ENCODE assay signal across 8 mouse cellular contexts in the genomic region with DNA sequence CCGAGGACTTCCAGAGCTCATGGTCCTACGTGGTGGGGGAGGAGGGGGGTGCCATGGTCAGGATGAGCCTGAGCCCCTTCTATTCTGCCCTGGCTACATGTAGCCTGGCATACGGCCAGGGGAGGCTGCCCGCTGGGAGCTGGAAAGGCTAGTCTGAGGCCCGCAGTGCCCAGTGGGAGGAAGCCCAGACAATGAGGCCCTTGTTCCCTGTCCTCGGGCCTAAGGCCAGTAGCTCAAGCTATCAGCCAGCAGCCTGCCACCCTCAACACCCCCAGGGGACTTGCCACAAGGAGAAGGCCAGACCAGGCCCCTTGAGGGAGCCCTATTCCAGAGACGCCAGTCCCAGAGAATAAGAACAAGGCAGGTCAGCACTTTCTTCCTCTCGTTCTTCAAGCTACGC. TPM values are rescaled to one million over a fixed set of nuclear protein-coding genes. Genes with fewer than 3 reads are reported as not detected.
DNase-seq lines count a peak whose midpoint lies in the region; ATAC-seq and TF ChIP-seq lines count a peak whose summit lies in the region.

No protein-coding gene starts in this region.

- 44% methylated on average over 9 of the region's 9 CpGs for WGBS in lung, embryonic 14.5 days
- WGBS in hindbrain, embryonic 13.5 days, result 26% methylated on average over 9 of the region's 9 CpGs
- WGBS in limb, embryonic 14.5 days, result 44% methylated on average over 9 of the region's 9 CpGs
- 57% methylated on average over 9 of the region's 9 CpGs for WGBS in stomach, postnatal 0 days

- no peak for TF ChIP-seq CTCF in lung, embryonic 14.5 days (IDR thresholded peaks at IDR 0.05; ENCODE audit: low read depth)
- TF ChIP-seq CTCF in stomach, postnatal 0 days (IDR thresholded peaks at IDR 0.05; ENCODE audit: low read depth), result no peak

- 0 out of 2 replicates have a peak overlapping the region, but pooled peaks have one; percentile 10 for H3K9ac ChIP-seq in lung, embryonic 14.5 days
- H3K9ac ChIP-seq in hindbrain, embryonic 13.5 days, result 0 out of 2 replicates have a peak overlapping the region, but pooled peaks have one; percentile 24
- H3K9ac ChIP-seq in limb, embryonic 14.5 days (ENCODE audit: low read depth, low read length, severe bottlenecking), result no peak overlapping the region
- H3K9ac ChIP-seq in stomach, postnatal 0 days (ENCODE audit: low read length), result no peak overlapping the region; the same call in 1 of the 2 replicates

- TF ChIP-seq EP300 in stomach, postnatal 0 days (optimal IDR thresholded peaks at IDR 0.05), result no peak

- no peaks in the 10 kb centered on the region for H3K9me3 ChIP-seq in lung, embryonic 14.5 days (ENCODE audit: low read depth, low read length)
- H3K9me3 ChIP-seq in hindbrain, embryonic 13.5 days, result no peaks in the 10 kb centered on the region
- H3K9me3 ChIP-seq in limb, embryonic 14.5 days (ENCODE audit: control insufficient read depth, low read length), result no peaks in the 10 kb centered on the region
- H3K9me3 ChIP-seq in stomach, postnatal 0 days (ENCODE audit: control insufficient read depth, low read length), result no peaks in the 10 kb centered on the region

- TF ChIP-seq POLR2A in limb, embryonic 14.5 days (IDR thresholded peaks at IDR 0.05; ENCODE audit: borderline replicate concordance, extremely low read depth, insufficient read depth, insufficient read length), result no peak

- no peaks in the 10 kb centered on the region for H3K36me3 ChIP-seq in lung, embryonic 14.5 days (ENCODE audit: insufficient read depth)
- H3K36me3 ChIP-seq in hindbrain, embryonic 13.5 days, result peaks cover 49% of the 10 kb centered on the region
- no peaks in the 10 kb centered on the region for H3K36me3 ChIP-seq in limb, embryonic 14.5 days (ENCODE audit: control insufficient read depth, insufficient read depth, low read length)
- H3K36me3 ChIP-seq in stomach, postnatal 0 days (ENCODE audit: control insufficient read depth, insufficient read depth, low read length), result no peaks in the 10 kb centered on the region

- H3K4me2 ChIP-seq in lung, embryonic 14.5 days, result no peak overlapping the region
- no peak overlapping the region for H3K4me2 ChIP-seq in hindbrain, embryonic 13.5 days
- H3K4me2 ChIP-seq in limb, embryonic 14.5 days (replicated peaks; ENCODE audit: low read depth, low read length, severe bottlenecking), result no peak overlapping the region
- H3K4me2 ChIP-seq in stomach, postnatal 0 days (replicated peaks; ENCODE audit: low read depth), result no peak overlapping the region

- H3K27ac ChIP-seq in lung, embryonic 14.5 days (ENCODE audit: low read depth), result peak overlapping the region; percentile 67; the same call in 1 of the 2 replicates
- peak overlapping the region; percentile 71 for H3K27ac ChIP-seq in hindbrain, embryonic 13.5 days
- no peak overlapping the region; the same call in 1 of the 2 replicates for H3K27ac ChIP-seq in limb, embryonic 14.5 days (replicated peaks; ENCODE audit: low read depth, low read length)
- 0 out of 2 replicates have a peak overlapping the region, but pooled peaks have one; percentile 40 for H3K27ac ChIP-seq in stomach, postnatal 0 days (replicated peaks)

- H3K27me3 ChIP-seq in lung, embryonic 14.5 days (ENCODE audit: insufficient read depth, low read length), result peaks cover 20% of the 10 kb centered on the region
- H3K27me3 ChIP-seq in hindbrain, embryonic 13.5 days, result peaks cover 6% of the 10 kb centered on the region
- H3K27me3 ChIP-seq in limb, embryonic 14.5 days (ENCODE audit: control insufficient read depth, insufficient read depth, low read length), result peaks cover 17% of the 10 kb centered on the region
- H3K27me3 ChIP-seq in stomach, postnatal 0 days (ENCODE audit: control insufficient read depth, insufficient read depth, low read length), result 0 out of 2 replicates have a peak, but pooled peaks cover 1% of the 10 kb centered on the region

- H3K4me3 ChIP-seq in lung, embryonic 14.5 days (ENCODE audit: low read depth, low read length), result no peak overlapping the region
- no peak overlapping the region for H3K4me3 ChIP-seq in hindbrain, embryonic 13.5 days
- H3K4me3 ChIP-seq in limb, embryonic 14.5 days (replicated peaks; ENCODE audit: low read length), result no peak overlapping the region
- H3K4me3 ChIP-seq in stomach, postnatal 0 days (ENCODE audit: low read depth, low read length), result no peak overlapping the region

- peaks cover 23% of the 10 kb centered on the region for H3K4me1 ChIP-seq in lung, embryonic 14.5 days (ENCODE audit: insufficient read depth)
- H3K4me1 ChIP-seq in hindbrain, embryonic 13.5 days (replicated peaks), result peaks cover 57% of the 10 kb centered on the region
- peaks cover 26% of the 10 kb centered on the region for H3K4me1 ChIP-seq in limb, embryonic 14.5 days (ENCODE audit: control insufficient read depth, insufficient read depth, low read length)
- H3K4me1 ChIP-seq in stomach, postnatal 0 days (replicated peaks; ENCODE audit: control insufficient read depth, insufficient read depth), result no peaks in the 10 kb centered on the region

- ATAC-seq in lung, embryonic 14.5 days (ENCODE audit: insufficient read depth), result peak; percentile 38; the same call in 1 of the 2 replicates
- peak; percentile 44 for ATAC-seq in hindbrain, embryonic 13.5 days (ENCODE audit: low FRiP score)
- no peak for ATAC-seq in limb, embryonic 14.5 days (ENCODE audit: low FRiP score, low read depth)
- peak; percentile 78 for ATAC-seq in stomach, postnatal 0 days (ENCODE audit: low FRiP score, low TSS enrichment)

- DNase-seq in lung, embryonic 14.5 days, result peak; percentile 71
- DNase-seq in lung, postnatal 36 days, result no peak
- DNase-seq in cerebellum, postnatal 4 days (ENCODE audit: low spot score in 2 of 2), result peak; percentile 57 to 78
- peak; percentile 27 for DNase-seq in limb, embryonic 14.5 days (ENCODE audit: low spot score)
- DNase-seq in stomach, postnatal 0 days (ENCODE audit: low spot score), result peak; percentile 76
- DNase-seq in lung, postnatal 14 days, result no peak
- no peak for DNase-seq in spleen, postnatal 36 days (ENCODE audit: low spot score in 2 of 2)

RNA-seq across cellular contexts. Expression of gene Lrrc75b, which starts 4.1 kb away (rescaled TPM):
- polyA plus RNA-seq in lung, embryonic 14.5 days (2014; fragmentation: Nextera tagmentation; extraction: Ambion mirVana), result 0.50 and 0.69 TPM in 2 replicates
- polyA plus RNA-seq in hindbrain, embryonic 13.5 days (2015; fragmentation: Nextera tagmentation; extraction: Ambion mirVana), result 24.8 and 27.3 TPM in 2 replicates
- polyA plus RNA-seq in limb, embryonic 14.5 days (2012; rRNA removed), result 3.2 and 3.3 TPM in 2 replicates
- 2.5 and 3.2 TPM in 2 replicates for polyA plus RNA-seq in limb, embryonic 14.5 days (2014; fragmentation: Nextera tagmentation; extraction: Ambion mirVana)
- 0.73 and 0.93 TPM in 2 replicates for polyA plus RNA-seq in stomach, postnatal 0 days (2015; fragmentation: Nextera tagmentation; extraction: Ambion mirVana)

RNA-seq across cellular contexts. Expression of gene Ggt1, which starts 5.4 kb away (rescaled TPM):
- 1.8 and 1.9 TPM in 2 replicates for polyA plus RNA-seq in lung, embryonic 14.5 days (2014; fragmentation: Nextera tagmentation; extraction: Ambion mirVana)
- 1.2 and 1.8 TPM in 2 replicates for polyA plus RNA-seq in hindbrain, embryonic 13.5 days (2015; fragmentation: Nextera tagmentation; extraction: Ambion mirVana)
- polyA plus RNA-seq in limb, embryonic 14.5 days (2012; rRNA removed), result 1.3 TPM in 2 replicates
- polyA plus RNA-seq in limb, embryonic 14.5 days (2014; fragmentation: Nextera tagmentation; extraction: Ambion mirVana), result 0.34 and 1.1 TPM in 2 replicates
- 1.9 and 2.1 TPM in 2 replicates for polyA plus RNA-seq in stomach, postnatal 0 days (2015; fragmentation: Nextera tagmentation; extraction: Ambion mirVana)

RNA-seq across cellular contexts. Expression of gene Ggt5, which starts 33.1 kb away (rescaled TPM):
- 0.43 and 0.71 TPM in 2 replicates for polyA plus RNA-seq in lung, embryonic 14.5 days (2014; fragmentation: Nextera tagmentation; extraction: Ambion mirVana)
- polyA plus RNA-seq in hindbrain, embryonic 13.5 days (2015; fragmentation: Nextera tagmentation; extraction: Ambion mirVana), result 1.9 TPM in 2 replicates
- polyA plus RNA-seq in limb, embryonic 14.5 days (2012; rRNA removed), result 7.5 and 9.2 TPM in 2 replicates
- polyA plus RNA-seq in limb, embryonic 14.5 days (2014; fragmentation: Nextera tagmentation; extraction: Ambion mirVana), result 1.1 and 1.4 TPM in 2 replicates
- polyA plus RNA-seq in stomach, postnatal 0 days (2015; fragmentation: Nextera tagmentation; extraction: Ambion mirVana), result 2.6 and 2.8 TPM in 2 replicates

RNA-seq across cellular contexts. Expression of gene Gucd1, which starts 38.3 kb away (rescaled TPM):
- polyA plus RNA-seq in lung, embryonic 14.5 days (2014; fragmentation: Nextera tagmentation; extraction: Ambion mirVana), result 30.8 and 32.6 TPM in 2 replicates
- polyA plus RNA-seq in hindbrain, embryonic 13.5 days (2015; fragmentation: Nextera tagmentation; extraction: Ambion mirVana), result 22.3 and 22.9 TPM in 2 replicates
- 34.0 and 37.5 TPM in 2 replicates for polyA plus RNA-seq in limb, embryonic 14.5 days (2012; rRNA removed)
- 35.1 and 39.2 TPM in 2 replicates for polyA plus RNA-seq in limb, embryonic 14.5 days (2014; fragmentation: Nextera tagmentation; extraction: Ambion mirVana)
- 14.6 and 14.9 TPM in 2 replicates for polyA plus RNA-seq in stomach, postnatal 0 days (2015; fragmentation: Nextera tagmentation; extraction: Ambion mirVana)

RNA-seq across cellular contexts. Expression of gene Snrpd3, which starts 38.7 kb away (rescaled TPM):
- polyA plus RNA-seq in lung, embryonic 14.5 days (2014; fragmentation: Nextera tagmentation; extraction: Ambion mirVana), result 188 and 202 TPM in 2 replicates
- 148 and 153 TPM in 2 replicates for polyA plus RNA-seq in hindbrain, embryonic 13.5 days (2015; fragmentation: Nextera tagmentation; extraction: Ambion mirVana)
- 49.3 and 121 TPM in 2 replicates for polyA plus RNA-seq in limb, embryonic 14.5 days (2012; rRNA removed)
- polyA plus RNA-seq in limb, embryonic 14.5 days (2014; fragmentation: Nextera tagmentation; extraction: Ambion mirVana), result 171 and 173 TPM in 2 replicates
- 70.2 and 70.3 TPM in 2 replicates for polyA plus RNA-seq in stomach, postnatal 0 days (2015; fragmentation: Nextera tagmentation; extraction: Ambion mirVana)

Comparison
In these comparisons a context has a peak if more than half of its experiments do, and no peak if none do; other contexts are left out.
1. DNase-seq: peak in lung, embryonic 14.5 days (single experiment), cerebellum, postnatal 4 days (2 of 2), limb, embryonic 14.5 days (single experiment) and stomach, postnatal 0 days (single experiment); none in lung, postnatal 36 days (single experiment), lung, postnatal 14 days (single experiment) and spleen, postnatal 36 days (0 of 2).
2. H3K9ac ChIP-seq: peak in lung, embryonic 14.5 days (single experiment) and hindbrain, embryonic 13.5 days (single experiment); none in limb, embryonic 14.5 days (single experiment) and stomach, postnatal 0 days (single experiment).